Mouse (Mus musculus) Muller cell, postnatal 12 days (primary cell): ENCODE measurements at regions not wholly inside any gene's neighbourhood (a gene's known extent, or its start where the extent isn't known, plus 50 kb on each side); places are given as distances from the start of the nearest gene placed in this dataset.

Experiments
- DNase-seq: peaks from one replicate; pipeline ENCODE4 v3.0.0-alpha.2; 2015; ENCODE audit errors: inconsistent ontology term

- no peak for DNase-seq
Observed at GRCm38 (mm10) chr10:72056725-72057124, 597.9 kb upstream of the Zwint start.

GRCm38 (mm10) chr10:72071185-72071718, 583.4 kb upstream of the Zwint start:
- DNase-seq, result peak; percentile 76

DNA sequence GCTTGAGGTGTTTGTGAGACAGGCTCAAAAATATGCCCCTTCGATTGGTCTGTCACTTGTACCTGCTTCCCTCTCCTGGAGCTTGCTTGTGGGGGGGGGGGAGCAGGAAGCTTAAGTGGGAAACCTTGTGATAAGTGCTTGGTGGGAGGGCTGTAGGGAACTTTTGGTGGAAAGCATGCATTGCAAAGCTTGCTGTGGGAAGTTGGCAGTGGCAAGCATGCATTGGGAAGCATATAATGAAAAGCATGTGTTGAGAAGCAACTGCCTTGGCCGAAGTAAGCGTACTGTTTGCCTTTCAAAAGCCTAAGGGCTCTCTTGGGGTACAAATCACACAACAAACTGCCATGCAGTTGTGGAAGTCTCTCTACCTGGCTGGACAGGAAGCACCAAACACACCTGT, 576.3 kb upstream of the Zwint start:
- DNase-seq, result no peak

DNA sequence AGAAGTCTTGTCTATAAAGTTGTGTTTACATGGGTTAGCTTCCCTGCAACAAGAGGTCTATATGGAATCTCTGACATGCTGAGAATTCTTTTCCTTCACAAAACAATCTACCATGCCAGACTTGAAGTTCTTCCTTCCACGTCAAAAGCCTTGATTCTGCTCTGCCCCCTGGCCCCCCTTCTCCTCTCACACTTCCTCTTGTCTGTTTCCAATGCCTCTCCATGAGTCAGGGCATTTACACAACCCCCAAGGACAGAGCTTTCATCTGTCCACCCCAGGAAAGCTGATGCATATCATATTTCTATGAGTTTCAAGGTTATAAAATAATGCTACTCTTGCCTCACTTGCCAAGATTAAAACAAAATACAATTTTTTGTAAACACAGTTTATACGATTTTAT, 557.7 kb upstream of the Zwint start:
- peak; percentile 17 for DNase-seq

GRCm38 (mm10) chr10:72099156-72099812, 555.4 kb upstream of the Zwint start:
- peak; percentile 72 for DNase-seq

GRCm38 (mm10) chr10:72119447-72119846, 535.2 kb upstream of the Zwint start:
- no peak for DNase-seq

DNA sequence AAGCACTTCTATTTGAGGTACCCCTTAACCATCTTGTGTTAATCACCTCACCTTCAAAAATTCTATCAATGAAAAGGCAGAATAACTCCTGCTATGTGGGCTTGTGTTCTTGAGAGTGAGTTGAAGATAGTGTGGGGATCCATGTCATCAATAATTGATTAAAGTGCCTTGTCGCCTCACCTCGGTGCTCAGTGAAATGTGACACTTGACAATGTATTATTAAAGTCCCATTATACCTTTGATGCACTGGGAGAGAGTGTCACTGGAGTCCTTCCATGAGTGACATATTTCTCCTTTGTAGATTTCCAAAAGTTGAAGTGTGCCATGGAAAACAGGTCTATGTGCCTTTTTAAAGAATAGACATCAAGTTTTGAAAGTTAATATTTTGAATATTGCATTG, 522.2 kb upstream of the Zwint start:
- no peak for DNase-seq
